Mouse (Mus musculus): Measurements from ENCODE around the gene Tshz2.
A peak's percentile ranks its signal among the peaks of the same experiment; 100 is the strongest.

The Tshz2 gene

DNA sequence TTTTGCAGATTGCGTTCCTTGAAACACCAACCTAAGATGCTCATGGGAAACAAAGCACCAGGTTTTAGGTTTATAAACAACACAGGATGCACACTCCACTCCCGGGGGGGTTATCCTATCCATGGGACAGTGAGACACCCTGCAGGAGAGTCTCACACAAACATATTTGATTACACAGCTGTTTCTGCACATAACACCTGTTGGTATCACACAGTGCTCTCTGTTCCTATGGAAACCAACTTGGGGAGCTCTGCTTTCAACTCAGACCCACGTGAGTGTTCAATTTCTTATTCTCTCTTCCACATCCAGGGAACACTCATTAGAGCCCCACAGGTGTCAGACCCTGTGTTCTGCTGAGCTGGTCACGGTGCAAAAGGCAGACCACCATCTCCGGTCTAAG is 390.1 kb downstream of the Tshz2 start:
- peak; percentile 5 for DNase-seq

GRCm38 (mm10) chr2:170023741-170024140 is 390.9 kb downstream of the Tshz2 start:
- DNase-seq, result no peak

GRCm38 (mm10) chr2:170024939-170025338 is 392.1 kb downstream of the Tshz2 start:
- DNase-seq, result peak; percentile 46

DNA sequence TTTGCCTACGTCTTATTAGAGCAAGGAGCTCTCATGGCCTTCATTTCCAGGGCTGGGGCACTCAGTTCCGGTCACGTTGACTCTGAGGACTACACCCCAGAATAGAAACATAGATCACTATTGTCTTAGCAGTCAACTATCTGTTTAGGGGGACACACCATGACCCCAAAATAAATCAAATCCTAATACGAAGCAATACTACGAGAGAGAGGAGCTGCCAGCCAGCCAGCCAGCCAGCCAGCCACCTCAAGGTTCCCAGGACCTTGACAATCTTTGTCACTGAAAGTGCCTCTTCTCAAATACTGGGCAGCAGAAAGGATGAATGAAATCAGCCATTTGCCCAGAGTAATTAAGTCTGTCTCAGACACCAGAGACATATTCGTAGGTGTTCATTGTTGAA is 393.1 kb downstream of the Tshz2 start:
- no peak for DNase-seq

DNA sequence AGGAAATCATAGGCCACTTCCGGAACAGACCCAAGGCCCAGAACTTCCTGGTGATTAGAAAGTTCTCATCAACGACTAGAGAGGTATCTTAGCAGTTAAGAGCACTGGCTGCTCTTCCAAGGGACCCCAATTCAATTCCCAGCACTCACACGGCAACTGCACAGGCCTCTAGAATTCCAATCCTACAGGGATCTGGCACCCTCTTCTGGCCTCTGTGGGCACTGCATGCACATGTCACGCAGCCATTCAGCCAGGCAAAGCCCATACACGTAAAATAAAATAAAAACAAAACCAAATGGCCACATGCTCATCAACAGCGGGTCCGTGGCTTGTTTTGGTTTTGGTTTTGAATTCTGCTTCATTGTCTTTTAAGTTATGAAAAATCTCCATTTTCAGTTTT is 395.0 kb downstream of the Tshz2 start:
- peak; percentile 11 for DNase-seq

- no peak for DNase-seq
Observed at GRCm38 (mm10) chr2:170028488-170029303, 395.9 kb downstream of the Tshz2 start.

GRCm38 (mm10) chr2:170029304-170029856 is 396.6 kb downstream of the Tshz2 start:
- no peak for DNase-seq

- no peak for DNase-seq
Observed at GRCm38 (mm10) chr2:170031226-170031625, 398.4 kb downstream of the Tshz2 start.

GRCm38 (mm10) chr2:170031872-170032271 is 399.1 kb downstream of the Tshz2 start:
- no peak for DNase-seq

DNA sequence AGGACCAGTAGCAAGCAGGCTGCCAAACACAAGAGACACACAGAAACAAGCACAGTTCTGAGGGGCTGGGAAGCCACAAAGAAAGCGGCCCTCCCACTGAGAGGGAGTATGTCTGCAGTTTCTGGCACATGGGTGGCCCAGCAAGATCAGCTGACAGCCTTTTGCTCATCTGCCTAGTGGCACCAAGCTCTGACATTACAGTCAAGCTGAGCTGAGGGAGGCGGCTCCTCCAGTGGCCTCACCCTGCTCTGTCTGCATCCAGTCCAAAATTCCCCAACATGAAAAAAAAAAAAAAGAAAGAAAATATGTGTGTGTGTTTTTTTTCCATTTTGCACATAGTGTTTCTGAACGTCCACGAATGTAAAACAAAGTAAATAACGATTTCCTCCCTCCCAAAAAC is 400.4 kb downstream of the Tshz2 start:
- DNase-seq, result no peak

GRCm38 (mm10) chr2:170034794-170035193 is 402.0 kb downstream of the Tshz2 start:
- no peak for DNase-seq

DNA sequence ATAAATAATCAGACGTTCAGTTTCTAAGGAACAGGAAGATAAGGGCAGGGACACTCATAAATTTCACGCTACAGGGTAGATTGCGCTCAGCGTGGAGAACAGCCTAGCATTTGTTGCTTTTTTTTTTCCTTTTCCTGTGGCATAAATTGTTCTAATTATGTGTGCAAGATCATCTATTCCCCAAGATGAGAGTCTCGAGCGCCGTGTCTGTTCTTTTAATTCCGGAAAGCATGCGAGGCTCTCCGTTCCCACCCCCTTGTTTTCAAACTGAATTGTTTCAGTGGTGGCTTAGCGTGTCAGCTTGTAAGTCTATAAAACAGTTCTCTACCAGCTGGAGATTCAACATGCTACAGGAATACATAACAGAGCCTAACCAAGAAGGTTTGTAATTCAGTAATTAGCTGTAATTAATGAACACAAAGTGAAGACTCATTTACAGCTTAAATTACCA is 404.0 kb downstream of the Tshz2 start:
- DNase-seq, result no peak

- no peak for DNase-seq
Observed at GRCm38 (mm10) chr2:170037346-170037745, 404.5 kb downstream of the Tshz2 start.

DNA sequence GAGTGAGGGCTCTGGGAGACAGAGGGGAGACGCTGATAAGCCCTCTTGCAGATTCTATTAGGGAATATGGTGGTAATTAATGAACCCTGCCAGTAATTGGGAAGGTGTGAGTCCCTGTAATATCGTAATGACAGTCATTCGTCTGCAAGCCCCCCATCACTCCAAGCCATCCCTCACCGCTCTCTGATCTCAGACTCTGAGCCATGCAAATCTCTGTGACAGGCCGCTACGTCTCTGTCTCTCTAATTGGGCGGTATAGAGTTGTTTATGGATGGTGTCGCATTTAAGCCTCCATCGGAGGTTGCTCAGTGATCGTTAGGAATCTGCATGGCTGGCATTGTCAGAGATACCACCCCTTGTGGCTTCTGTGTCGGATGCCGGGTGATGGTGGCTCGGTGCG is 407.0 kb downstream of the Tshz2 start:
- no peak for DNase-seq

- no peak for DNase-seq
Observed at GRCm38 (mm10) chr2:170041101-170041500, 408.3 kb downstream of the Tshz2 start.

DNA sequence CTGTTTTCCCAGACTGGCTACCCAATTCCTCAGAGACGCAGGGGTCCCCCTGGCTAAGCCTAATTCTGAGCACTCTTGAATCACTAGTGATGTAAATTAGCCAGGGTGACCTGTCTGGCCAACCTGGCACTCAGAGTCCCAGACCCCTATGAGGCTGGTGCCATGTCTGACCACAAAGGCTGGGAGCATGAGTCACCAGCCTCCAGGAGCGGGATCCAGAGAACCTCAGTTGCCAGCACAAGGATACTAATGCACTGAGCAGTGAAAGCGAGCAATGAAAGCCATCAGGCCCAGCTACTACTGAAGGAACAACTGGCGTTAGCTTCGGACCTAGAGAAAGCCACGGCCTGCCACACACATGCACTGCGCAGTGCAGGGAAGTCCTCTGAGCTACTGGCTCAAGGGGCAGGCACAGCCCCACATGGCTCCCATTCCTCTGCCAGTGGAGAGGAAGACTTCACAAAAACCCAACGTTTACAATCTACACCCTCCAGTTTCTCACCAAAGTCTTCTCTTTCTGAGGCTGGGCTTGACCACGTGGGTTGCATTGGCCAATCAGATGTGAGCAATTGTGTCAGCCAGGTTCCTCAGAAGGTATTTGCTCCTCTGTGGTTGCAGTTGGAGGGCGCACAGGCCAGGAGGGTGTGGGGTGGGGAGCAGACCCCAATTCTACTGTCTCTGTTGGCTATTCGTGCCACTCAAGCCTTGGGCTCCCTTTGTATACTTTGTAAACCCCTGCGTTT is 409.8 kb downstream of the Tshz2 start:
- no peak for DNase-seq

DNA sequence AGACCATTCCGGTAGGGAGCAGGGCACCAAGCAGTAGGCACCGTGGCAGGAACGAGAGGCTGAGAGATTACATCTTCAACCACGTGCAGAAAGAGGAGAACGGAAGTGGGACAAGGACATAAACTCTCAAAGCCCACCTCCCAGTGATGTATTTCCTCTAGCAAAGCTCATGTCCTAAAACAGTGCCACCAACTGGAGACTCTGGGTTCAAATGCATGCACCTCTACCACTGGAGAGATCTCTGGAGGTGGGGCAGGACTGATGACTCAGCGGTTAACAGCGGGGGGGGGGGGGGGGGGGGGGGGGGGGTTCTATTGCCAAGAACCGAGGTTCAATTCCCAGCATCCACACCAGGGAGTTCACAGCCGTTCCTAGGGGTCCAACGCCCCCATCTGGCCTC is 410.5 kb downstream of the Tshz2 start:
- no peak for DNase-seq

DNA sequence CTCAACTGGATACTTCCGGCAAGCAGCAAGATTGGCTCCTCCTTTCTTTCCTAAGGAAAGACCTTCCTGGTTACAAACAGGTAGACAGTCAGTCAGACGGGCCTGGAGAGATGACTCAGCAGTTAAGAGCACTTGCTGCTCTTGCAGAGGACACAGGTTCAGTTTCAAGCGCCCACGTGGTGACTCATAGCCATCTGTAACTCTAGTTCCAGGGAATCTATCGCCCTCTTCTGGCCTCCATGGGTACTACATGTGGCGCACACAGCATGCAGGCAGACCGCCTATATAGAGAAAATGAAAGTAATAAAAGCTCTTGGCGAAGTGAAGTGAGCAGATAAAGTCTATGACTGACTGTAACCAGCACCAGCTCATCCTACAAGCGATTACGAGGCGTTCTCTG is 413.1 kb downstream of the Tshz2 start:
- DNase-seq, result no peak

DNA sequence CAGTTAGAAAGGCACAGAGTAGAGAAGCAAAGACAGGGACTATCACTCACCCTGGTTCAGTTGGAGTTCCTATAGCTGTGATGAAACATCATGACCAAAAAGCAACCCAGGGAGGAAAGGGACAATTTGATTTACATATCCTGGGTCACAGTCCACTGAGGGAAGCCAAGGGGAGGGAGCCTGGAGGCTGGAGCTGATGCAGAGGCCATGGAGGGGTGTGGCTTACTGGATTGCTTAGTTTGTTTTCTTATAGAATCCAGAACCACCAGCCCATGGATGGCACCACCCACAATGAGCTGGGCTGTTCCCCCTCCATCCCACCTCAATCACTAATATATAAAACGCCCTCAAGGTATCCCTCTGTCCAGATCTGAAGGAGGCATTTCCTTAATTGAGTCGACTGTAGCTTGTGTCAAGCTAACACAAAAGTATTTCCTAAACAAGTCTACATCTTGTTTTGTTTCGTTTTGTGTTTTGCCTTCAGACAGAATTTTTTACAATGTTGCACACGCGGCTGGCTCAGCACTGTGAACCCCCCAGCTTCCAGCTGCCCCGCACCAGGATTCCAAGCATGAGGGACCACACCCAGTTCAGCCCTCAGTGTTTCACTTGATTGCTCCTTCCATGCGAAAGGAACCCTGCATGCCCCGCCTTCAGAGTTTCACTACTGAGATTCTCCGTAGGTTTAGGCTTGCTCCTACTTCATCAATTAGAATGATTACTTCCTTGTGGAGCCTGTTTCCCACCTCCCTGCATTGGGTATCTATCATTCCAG is 413.7 kb downstream of the Tshz2 start:
- no peak for DNase-seq

DNA sequence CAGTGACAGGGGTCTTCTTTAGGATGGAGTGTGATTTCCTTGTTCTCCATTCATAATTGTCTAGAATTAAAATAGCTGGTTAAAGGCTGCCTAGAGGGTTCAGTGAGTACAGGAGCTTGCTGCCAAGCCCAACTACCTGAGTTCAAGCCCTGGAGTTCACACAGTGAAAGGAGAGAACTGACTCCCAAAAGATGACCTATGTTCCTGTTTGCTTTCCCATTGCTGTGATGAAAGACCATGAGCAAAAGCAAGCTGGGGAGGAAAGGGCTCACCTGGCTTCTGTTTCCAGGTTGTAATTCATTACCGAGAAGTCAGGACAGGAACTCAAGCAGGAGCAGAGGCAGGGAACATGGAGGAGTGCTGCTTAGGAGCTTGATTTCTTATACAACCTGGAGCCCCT is 416.0 kb downstream of the Tshz2 start:
- no peak for DNase-seq

GRCm38 (mm10) chr2:170050651-170051050 is 417.8 kb downstream of the Tshz2 start:
- DNase-seq, result no peak

GRCm38 (mm10) chr2:170051441-170051840 is 418.6 kb downstream of the Tshz2 start:
- DNase-seq, result no peak

GRCm38 (mm10) chr2:170054943-170055342 is 422.1 kb downstream of the Tshz2 start:
- DNase-seq, result no peak
